Mouse (Mus musculus): ENCODE data around the gene Slc7a7. TPM values are rescaled to one million over a fixed set of nuclear protein-coding genes. Genes with fewer than 3 reads are reported as not detected.

The Slc7a7 gene
- total RNA-seq, 2 experiments from 2014 or later, result 3.1 to 5.5 TPM

- DNase-seq, result no peak
Measured at GRCm38 (mm10) chr14:54432837-54433830, 15.6 kb upstream of the Slc7a7 start.

- peak; percentile 51 for DNase-seq
Measured at GRCm38 (mm10) chr14:54432078-54432836, 14.7 kb upstream of the Slc7a7 start.

GRCm38 (mm10) chr14:54431334-54432077 is 13.9 kb upstream of the Slc7a7 start, which contains the start of gene Mmp14:
Gene Mmp14 (plus strand): TSS chr14:54431612.
- DNase-seq, result peak; percentile 74

- no peak for DNase-seq
Measured at GRCm38 (mm10) chr14:54430406-54431145, 13.0 kb upstream of the Slc7a7 start.

- DNase-seq, result no peak
Measured at GRCm38 (mm10) chr14:54429332-54430093, 11.9 kb upstream of the Slc7a7 start.

- no peak for DNase-seq
Measured at GRCm38 (mm10) chr14:54428421-54428820, 10.8 kb upstream of the Slc7a7 start.

GRCm38 (mm10) chr14:54427696-54428095 is 10.1 kb upstream of the Slc7a7 start:
- no peak for DNase-seq

GRCm38 (mm10) chr14:54426689-54427398 is 9.3 kb upstream of the Slc7a7 start, which contains the start of gene Mrpl52:
Gene Mrpl52 (plus strand): TSS chr14:54426909.
- DNase-seq, result peak; percentile 94

GRCm38 (mm10) chr14:54426003-54426688 is 8.6 kb upstream of the Slc7a7 start:
- DNase-seq, result no peak

- DNase-seq, result no peak
Measured at GRCm38 (mm10) chr14:54425540-54425939, 8.0 kb upstream of the Slc7a7 start.

GRCm38 (mm10) chr14:54424634-54425033 is 7.1 kb upstream of the Slc7a7 start:
- no peak for DNase-seq

GRCm38 (mm10) chr14:54423406-54423805 is 5.8 kb upstream of the Slc7a7 start:
- DNase-seq, result no peak

GRCm38 (mm10) chr14:54421014-54421413 is 3.4 kb upstream of the Slc7a7 start:
- DNase-seq, result no peak

- DNase-seq, result no peak
Measured at GRCm38 (mm10) chr14:54416830-54417229, 750 bp downstream of the Slc7a7 start.

GRCm38 (mm10) chr14:54416229-54416775 is 1.3 kb downstream of the Slc7a7 start:
- DNase-seq, result no peak

- DNase-seq, result no peak
Measured at GRCm38 (mm10) chr14:54415241-54416020, 2.1 kb downstream of the Slc7a7 start.

- DNase-seq, result no peak
Measured at GRCm38 (mm10) chr14:54413877-54414700, 3.5 kb downstream of the Slc7a7 start.

All from gastrocnemius, postnatal 10 days (tissue).